Mouse (Mus musculus) erythroblast, adult 5-6 weeks (primary cell): ENCODE measurements around the gene Tmtc1. TPM values are rescaled to one million over a fixed set of nuclear protein-coding genes. Genes with fewer than 3 reads are reported as not detected.

Experiments used
- ATAC-seq: replicated peaks from 2 replicates; pipeline ENCODE4 v1.8.0; 2016; ENCODE audit warnings: moderate number of reproducible peaks, mild to moderate bottlenecking, moderate TSS enrichment, inconsistent platforms; ENCODE audit not compliant: poor library complexity, low FRiP score, severe bottlenecking
- total RNA-seq, 2 experiments: library from RNA; stranded (forward) in 1 of 2; stranded (reverse) in 1 of 2; fragments of 150-400 nt in 1 of 2; fragments of 200-764, 138-1000 nt in 1 of 2; gene quantifications; 2 replicates each; pipeline versions ENCODE4 v1.2.3 to v1.2.4; 2015 to 2017; ENCODE audit warnings: low replicate concordance in 2 of 2

Gene Tmtc1
- total RNA-seq, 2 experiments from 2014 or later: 0.09 TPM; not detected in 1

DNA sequence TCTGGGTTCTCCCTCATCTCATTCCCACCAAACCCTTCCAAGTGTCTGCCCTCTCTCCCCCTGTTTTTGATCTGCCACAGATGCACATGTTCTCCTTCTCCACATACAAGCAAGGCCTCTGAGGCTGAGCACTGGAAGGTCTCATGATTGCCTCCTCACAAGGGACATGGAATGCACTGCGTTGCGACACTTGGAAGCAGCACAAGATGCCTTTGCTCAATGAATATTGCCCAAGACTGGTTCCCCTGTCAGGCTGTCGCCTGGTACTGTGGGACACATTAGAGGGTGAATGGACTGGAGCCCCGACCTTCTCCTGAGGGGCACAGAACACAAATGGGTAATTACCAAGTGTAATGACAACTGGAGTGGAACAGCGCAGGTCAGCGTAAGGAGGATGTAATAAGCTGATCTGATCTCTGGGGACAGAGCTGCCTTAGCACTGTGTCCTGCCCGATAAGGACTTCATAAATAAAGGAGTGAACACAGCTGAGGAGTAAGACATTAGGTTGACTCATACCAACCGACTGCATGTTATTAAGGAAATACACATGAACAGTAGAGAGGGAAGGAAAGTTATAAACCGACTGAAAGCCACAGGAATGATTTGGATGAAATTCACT, 62.9 kb downstream of the Tmtc1 start:
- no peak for ATAC-seq

DNA sequence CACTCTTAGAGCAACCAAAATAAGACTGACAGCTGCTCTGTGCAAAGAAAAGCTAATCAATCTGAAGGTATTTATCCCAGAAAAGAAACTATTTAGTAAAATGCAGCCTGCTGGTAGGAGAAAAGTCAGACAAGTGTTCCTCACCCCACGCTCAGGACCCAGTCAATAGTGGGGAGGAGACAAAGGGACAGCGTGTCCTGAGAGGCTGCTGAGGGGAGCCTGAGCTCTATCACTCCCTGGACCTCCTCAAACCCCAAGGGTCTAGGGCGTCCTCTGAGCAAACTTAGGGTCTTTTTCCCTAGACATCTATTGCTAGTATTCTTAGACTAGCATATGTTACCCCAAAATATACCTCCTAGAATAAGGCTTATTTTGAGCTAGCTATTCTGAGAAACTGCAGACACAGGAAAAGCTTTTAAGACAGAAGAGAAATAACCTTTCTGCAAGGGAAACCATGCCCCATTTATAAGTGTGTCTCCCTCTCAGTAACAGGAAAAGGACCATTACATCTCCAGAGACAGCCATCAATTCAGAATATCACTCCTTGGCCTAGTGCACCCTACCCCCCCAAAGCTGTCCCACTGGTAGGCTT, 68.5 kb downstream of the Tmtc1 start:
- ATAC-seq: no peak

DNA sequence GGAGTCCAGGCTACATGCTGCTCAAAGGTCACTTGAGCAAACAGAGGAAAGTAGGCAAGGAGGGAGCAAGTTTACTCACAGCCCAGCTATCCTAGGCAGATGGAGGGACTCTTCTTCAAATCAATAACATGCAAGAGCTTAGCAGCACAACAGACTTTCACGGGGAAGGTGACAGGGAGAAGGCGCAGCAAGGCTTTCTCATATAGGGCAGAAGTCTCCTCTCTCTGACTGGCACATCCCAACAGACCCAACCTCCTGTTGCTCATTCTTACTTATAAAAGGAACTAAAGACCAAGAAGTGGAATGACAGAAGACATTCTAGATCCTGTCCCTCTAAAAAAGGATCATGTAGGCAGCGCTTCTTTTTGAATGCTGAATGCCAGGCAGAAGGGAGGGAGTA, 69.2 kb downstream of the Tmtc1 start:
- ATAC-seq: no peak

GRCm38 (mm10) chr6:148373444-148373843, 70.7 kb downstream of the Tmtc1 start:
- no peak for ATAC-seq

DNA sequence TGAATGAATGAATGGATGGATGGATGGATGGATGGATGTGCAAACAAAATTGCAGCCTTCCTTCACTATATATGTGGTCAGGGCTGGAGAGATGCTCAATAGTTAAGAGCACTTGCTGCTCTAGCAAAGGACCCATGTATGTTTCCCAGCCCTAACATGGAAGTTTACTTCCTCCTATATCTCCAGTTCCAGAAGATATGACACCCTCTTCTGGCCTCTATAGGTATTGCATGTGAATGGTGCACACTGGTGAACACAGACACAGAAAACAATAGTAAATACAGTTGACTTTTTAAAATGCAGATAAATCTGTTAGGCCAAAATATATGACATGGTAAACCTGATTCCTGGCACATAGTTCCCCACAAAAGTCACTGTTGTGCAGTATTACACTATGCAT, 73.0 kb downstream of the Tmtc1 start:
- ATAC-seq: 0 out of 2 replicates have a peak, but pooled peaks have one; percentile 61

GRCm38 (mm10) chr6:148367094-148367539, 77.1 kb downstream of the Tmtc1 start:
- no peak for ATAC-seq

GRCm38 (mm10) chr6:148366629-148367028, 77.6 kb downstream of the Tmtc1 start:
- no peak for ATAC-seq

- no peak for ATAC-seq
These were observed 81.0 kb downstream of the Tmtc1 start for GRCm38 (mm10) chr6:148363162-148363561.

DNA sequence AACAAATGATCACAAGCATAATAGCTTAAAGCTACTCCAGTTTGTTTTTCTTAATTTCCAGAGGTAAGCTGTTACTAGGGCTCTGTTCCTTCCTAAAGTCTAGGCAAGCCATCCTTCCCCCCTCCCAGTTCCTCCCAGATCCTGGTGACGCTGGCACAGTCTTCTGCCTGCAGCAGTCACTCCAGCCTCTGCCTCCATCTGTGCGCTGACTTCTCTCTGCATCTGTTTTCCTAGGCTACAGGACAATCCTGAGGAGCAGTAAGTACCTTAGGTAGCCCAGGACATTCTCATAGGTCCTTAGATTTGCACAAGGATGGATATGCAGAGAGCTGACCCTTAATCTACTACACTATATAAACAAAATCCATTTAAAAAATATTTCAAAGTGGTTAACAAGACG, 81.7 kb downstream of the Tmtc1 start:
- ATAC-seq: no peak

DNA sequence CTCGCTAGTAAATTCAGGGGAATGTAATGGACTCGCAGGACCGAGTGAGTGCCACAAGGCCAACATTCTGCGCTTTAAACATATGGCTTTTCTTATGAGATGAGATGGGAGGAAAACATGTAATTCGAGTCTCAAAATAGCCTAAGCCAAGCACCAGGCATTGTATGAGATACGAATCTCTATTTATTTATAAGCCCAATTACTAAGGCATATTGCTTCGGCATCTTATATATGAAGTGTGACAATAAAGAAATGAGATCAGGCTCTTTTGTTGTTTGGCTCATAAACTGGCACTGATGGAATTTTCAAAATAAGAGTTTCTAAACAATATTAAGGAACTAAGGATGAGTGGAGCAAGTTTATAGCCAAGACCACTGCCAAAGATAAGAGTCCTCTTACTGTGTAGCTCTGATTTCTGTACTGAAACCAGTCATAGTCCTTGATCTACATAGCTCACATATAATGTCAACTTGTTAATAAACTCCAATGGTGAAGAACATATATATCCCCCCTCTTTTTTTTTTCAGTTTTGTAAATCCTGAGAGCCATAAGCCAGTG, 84.8 kb downstream of the Tmtc1 start:
- ATAC-seq: no peak

GRCm38 (mm10) chr6:148358580-148359246, 85.5 kb downstream of the Tmtc1 start:
- ATAC-seq: no peak

- ATAC-seq: no peak
These were observed 88.0 kb downstream of the Tmtc1 start for GRCm38 (mm10) chr6:148356141-148356540.

DNA sequence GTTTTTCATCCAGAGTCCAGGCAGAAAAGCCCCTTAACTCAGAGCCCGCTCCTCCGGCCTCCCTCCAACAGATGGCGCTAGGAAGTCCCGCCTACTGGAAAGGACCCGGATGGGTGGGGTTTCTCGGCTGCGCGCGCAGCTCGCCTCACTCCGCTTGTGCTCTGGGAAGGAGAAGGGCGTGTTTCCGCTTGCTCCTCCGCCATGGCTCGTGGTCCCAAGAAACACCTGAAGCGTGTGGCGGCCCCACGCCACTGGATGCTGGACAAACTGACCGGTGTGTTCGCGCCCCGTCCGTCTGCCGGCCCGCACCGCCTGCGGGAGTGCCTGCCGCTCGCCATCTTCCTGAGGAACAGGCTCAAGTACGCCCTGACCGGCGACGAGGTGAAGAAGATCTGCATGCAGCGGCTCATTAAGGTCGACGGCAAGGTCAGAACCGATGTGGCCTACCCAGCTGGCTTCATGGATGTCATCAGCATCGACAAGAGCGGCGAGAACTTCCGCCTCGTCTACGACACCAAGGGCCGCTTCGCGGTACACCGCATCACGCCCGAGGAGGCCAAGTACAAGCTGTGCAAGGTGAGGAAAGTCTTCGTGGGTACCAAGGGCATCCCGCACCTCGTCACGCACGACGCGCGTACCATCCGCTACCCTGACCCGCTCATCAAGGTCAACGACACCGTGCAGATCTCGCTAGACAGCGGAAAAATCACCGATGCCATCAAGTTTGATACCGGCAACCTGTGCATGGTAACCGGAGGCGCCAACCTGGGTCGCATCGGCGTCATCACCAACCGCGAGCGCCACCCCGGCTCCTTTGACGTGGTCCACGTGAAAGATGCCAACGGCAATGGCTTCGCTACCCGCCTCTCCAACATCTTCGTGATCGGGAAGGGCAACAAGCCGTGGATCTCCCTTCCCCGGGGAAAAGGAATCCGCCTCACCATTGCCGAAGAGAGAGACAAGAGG, 89.4 kb downstream of the Tmtc1 start:
- ATAC-seq: peak; percentile 52; the same call in 1 of the 2 replicates

GRCm38 (mm10) chr6:148354151-148354508, 90.1 kb downstream of the Tmtc1 start:
- ATAC-seq: no peak

GRCm38 (mm10) chr6:148345001-148345400, 99.2 kb downstream of the Tmtc1 start:
- ATAC-seq: no peak

DNA sequence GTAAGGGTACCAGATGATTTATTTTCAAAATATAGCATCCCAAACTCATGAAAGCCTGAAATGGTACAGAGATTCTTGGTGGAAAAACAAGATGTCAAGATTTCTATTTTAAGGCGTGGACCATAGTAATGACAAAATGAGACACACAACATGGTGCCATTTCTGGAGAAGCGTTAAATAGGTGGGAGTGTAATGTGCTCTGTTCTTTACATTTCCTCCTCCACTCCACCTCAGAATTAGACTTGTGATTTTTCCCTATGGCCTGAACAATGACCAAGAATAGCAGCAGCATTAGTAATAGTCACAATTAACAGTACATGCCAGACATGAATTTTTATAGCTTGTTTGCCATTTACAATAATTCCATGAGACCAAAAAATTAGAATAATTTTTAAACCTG, 102.0 kb downstream of the Tmtc1 start:
- ATAC-seq: no peak

GRCm38 (mm10) chr6:148341765-148342164, 102.4 kb downstream of the Tmtc1 start:
- no peak for ATAC-seq

DNA sequence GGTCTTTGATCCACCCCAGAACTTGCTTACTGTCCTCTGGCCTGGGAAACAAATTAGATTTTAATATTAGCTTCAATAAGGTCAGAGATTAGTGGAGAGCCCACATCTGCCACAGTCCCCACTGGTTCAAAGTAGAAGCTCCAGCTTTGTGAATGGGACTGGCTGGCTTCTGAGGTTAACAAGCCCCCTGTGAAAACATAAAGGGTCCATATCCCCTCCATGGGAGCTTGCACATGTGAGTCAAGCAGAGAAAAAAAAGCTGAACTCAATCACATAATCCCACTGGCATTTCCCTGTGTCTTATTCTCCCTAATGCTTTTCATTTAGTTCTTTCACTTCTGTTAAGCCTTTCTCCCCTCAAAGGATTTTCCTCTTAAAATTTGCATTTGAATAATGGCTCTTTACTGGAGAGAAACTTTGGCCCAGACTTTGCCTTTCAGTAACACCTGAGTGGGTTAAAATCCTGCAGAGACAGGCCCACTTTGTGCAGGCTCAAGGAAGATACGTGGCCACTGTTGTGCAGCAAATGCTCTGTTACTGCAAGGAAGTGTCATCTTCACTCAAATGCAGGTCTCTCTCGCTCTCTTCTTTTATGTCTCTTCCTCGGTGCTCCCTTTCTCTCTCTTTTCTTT, 105.7 kb downstream of the Tmtc1 start:
- ATAC-seq: no peak

DNA sequence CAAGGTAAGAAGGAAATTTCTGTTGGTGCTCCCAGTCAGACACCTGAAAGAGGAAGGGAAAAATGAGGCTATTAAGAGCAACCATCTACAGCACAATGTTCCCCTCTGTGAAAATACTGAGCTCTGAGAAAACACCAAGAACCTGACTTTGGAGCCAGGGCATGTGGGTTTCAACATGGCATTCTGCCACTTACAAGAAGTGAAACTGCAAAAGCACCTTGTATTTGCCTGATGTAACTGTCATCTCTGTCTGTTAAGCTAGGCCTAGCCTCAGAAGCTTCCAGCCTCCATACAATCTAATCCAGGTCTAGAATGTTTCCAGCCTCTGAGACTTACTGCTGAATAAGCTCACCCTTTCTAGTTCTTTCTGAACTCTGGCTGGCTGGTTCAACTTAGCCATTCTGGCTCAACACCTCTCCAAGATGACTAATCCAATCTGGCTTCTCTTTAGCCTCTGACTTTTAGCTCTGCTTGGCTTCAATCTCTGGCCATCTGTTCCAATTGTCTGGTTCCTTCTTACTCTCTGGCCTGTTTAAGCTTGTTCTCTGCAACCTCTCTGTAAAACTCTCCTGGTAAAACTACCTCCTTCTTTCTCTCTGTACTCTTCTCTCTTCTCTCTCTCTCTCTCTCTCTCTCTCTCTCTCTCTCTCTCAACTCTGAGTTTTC, 107.8 kb downstream of the Tmtc1 start:
- ATAC-seq: no peak
